Mouse (Mus musculus): ENCODE data around the gene Gm9732. TPM values are rescaled to one million over a fixed set of nuclear protein-coding genes. Genes with fewer than 3 reads are reported as not detected.
"Not testable (repeated sequence)": the region's sequence is repeated elsewhere in the genome, so short reads cannot be mapped to it uniquely, and the experiment has no call there.

Gene Gm9732
- total and polyA plus RNA-seq, 3 experiments, result 4.5 to 9.9 (median 4.6) TPM

GRCm38 (mm10) chr14:43277468-43277867, 2.6 kb downstream of the Gm9732 start:
- H3K9ac ChIP-seq (ENCODE audit: insufficient read depth, low read depth); DNase-seq (ENCODE audit: extremely low read depth); H3K79me2 ChIP-seq (replicated peaks; ENCODE audit: control insufficient read depth, extremely low read depth, insufficient read depth, poor library complexity, severe bottlenecking); H3K4me3 ChIP-seq (replicated peaks in 1 of 3; ENCODE audit: low read depth in 2 of 3, low read length in 2 of 3, poor library complexity in 1 of 3); H3K4me2 ChIP-seq (ENCODE audit: insufficient read depth, low read depth, poor library complexity, severe bottlenecking); H3K27me3 ChIP-seq (replicated peaks); H3K4me1 ChIP-seq (ENCODE audit: control insufficient read depth in 1 of 2, insufficient read depth in 2 of 2); H3K36me3 ChIP-seq (replicated peaks in 1 of 2; ENCODE audit: control insufficient read depth in 1 of 2, insufficient read depth in 1 of 2, low read length in 1 of 2); H3K27ac ChIP-seq (ENCODE audit: insufficient read depth, low read depth); in situ Hi-C loops (cut with MboI; ENCODE audit: low pct_ligation_motif_present, low pct_unique_long_range_greater_than_20kb, low sequenced_read_pairs); dilution Hi-C loops (cut with MboI; ENCODE audit: extremely low pct_ligation_motif_present, extremely low pct_unique_long_range_greater_than_20kb, low sequenced_read_pairs): not testable (repeated sequence)
- peaks cover 10% of the 10 kb centered on the region for H3K9me3 ChIP-seq (replicated peaks; ENCODE audit: low read length)

GRCm38 (mm10) chr14:43278146-43278545, 3.3 kb downstream of the Gm9732 start:
- H3K79me2 ChIP-seq (replicated peaks; ENCODE audit: control insufficient read depth, extremely low read depth, insufficient read depth, poor library complexity, severe bottlenecking); H3K9ac ChIP-seq (ENCODE audit: insufficient read depth, low read depth); H3K4me3 ChIP-seq (replicated peaks in 1 of 3; ENCODE audit: low read depth in 2 of 3, low read length in 2 of 3, poor library complexity in 1 of 3); H3K4me2 ChIP-seq (ENCODE audit: insufficient read depth, low read depth, poor library complexity, severe bottlenecking); H3K36me3 ChIP-seq (replicated peaks in 1 of 2; ENCODE audit: control insufficient read depth in 1 of 2, insufficient read depth in 1 of 2, low read length in 1 of 2); H3K27ac ChIP-seq (ENCODE audit: insufficient read depth, low read depth); DNase-seq (ENCODE audit: extremely low read depth); dilution Hi-C loops (cut with MboI; ENCODE audit: extremely low pct_ligation_motif_present, extremely low pct_unique_long_range_greater_than_20kb, low sequenced_read_pairs); H3K9me3 ChIP-seq (replicated peaks; ENCODE audit: low read length); H3K27me3 ChIP-seq (replicated peaks); H3K4me1 ChIP-seq (ENCODE audit: control insufficient read depth in 1 of 2, insufficient read depth in 2 of 2); in situ Hi-C loops (cut with MboI; ENCODE audit: low pct_ligation_motif_present, low pct_unique_long_range_greater_than_20kb, low sequenced_read_pairs): not testable (repeated sequence)

- dilution Hi-C loops (cut with MboI; ENCODE audit: extremely low pct_ligation_motif_present, extremely low pct_unique_long_range_greater_than_20kb, low sequenced_read_pairs); H3K9me3 ChIP-seq (replicated peaks; ENCODE audit: low read length); H3K4me2 ChIP-seq (ENCODE audit: insufficient read depth, low read depth, poor library complexity, severe bottlenecking); H3K27ac ChIP-seq (ENCODE audit: insufficient read depth, low read depth); H3K9ac ChIP-seq (ENCODE audit: insufficient read depth, low read depth); in situ Hi-C loops (cut with MboI; ENCODE audit: low pct_ligation_motif_present, low pct_unique_long_range_greater_than_20kb, low sequenced_read_pairs); DNase-seq (ENCODE audit: extremely low read depth); H3K36me3 ChIP-seq (replicated peaks in 1 of 2; ENCODE audit: control insufficient read depth in 1 of 2, insufficient read depth in 1 of 2, low read length in 1 of 2); H3K4me3 ChIP-seq (replicated peaks in 1 of 3; ENCODE audit: low read depth in 2 of 3, low read length in 2 of 3, poor library complexity in 1 of 3); H3K4me1 ChIP-seq (ENCODE audit: control insufficient read depth in 1 of 2, insufficient read depth in 2 of 2); H3K27me3 ChIP-seq (replicated peaks); H3K79me2 ChIP-seq (replicated peaks; ENCODE audit: control insufficient read depth, extremely low read depth, insufficient read depth, poor library complexity, severe bottlenecking): not testable (repeated sequence)
Observed at GRCm38 (mm10) chr14:43278681-43279080, 3.8 kb downstream of the Gm9732 start.

GRCm38 (mm10) chr14:43293503-43293902, 18.7 kb downstream of the Gm9732 start, which contains the start of gene Gm8127:
TSS of gene Gm8127 (minus strand) at chr14:43293832.
- DNase-seq (ENCODE audit: extremely low read depth); H3K27me3 ChIP-seq (replicated peaks); H3K4me1 ChIP-seq (ENCODE audit: control insufficient read depth in 1 of 2, insufficient read depth in 2 of 2); dilution Hi-C loops (cut with MboI; ENCODE audit: extremely low pct_ligation_motif_present, extremely low pct_unique_long_range_greater_than_20kb, low sequenced_read_pairs); H3K9me3 ChIP-seq (replicated peaks; ENCODE audit: low read length); in situ Hi-C loops (cut with MboI; ENCODE audit: low pct_ligation_motif_present, low pct_unique_long_range_greater_than_20kb, low sequenced_read_pairs); H3K4me3 ChIP-seq (replicated peaks in 1 of 3; ENCODE audit: low read depth in 2 of 3, low read length in 2 of 3, poor library complexity in 1 of 3); H3K27ac ChIP-seq (ENCODE audit: insufficient read depth, low read depth); H3K4me2 ChIP-seq (ENCODE audit: insufficient read depth, low read depth, poor library complexity, severe bottlenecking); H3K36me3 ChIP-seq (replicated peaks in 1 of 2; ENCODE audit: control insufficient read depth in 1 of 2, insufficient read depth in 1 of 2, low read length in 1 of 2); H3K9ac ChIP-seq (ENCODE audit: insufficient read depth, low read depth); H3K79me2 ChIP-seq (replicated peaks; ENCODE audit: control insufficient read depth, extremely low read depth, insufficient read depth, poor library complexity, severe bottlenecking): not testable (repeated sequence)

- dilution Hi-C loops (cut with MboI; ENCODE audit: extremely low pct_ligation_motif_present, extremely low pct_unique_long_range_greater_than_20kb, low sequenced_read_pairs); H3K9me3 ChIP-seq (replicated peaks; ENCODE audit: low read length); H3K9ac ChIP-seq (ENCODE audit: insufficient read depth, low read depth); DNase-seq (ENCODE audit: extremely low read depth); in situ Hi-C loops (cut with MboI; ENCODE audit: low pct_ligation_motif_present, low pct_unique_long_range_greater_than_20kb, low sequenced_read_pairs); H3K27ac ChIP-seq (ENCODE audit: insufficient read depth, low read depth); H3K79me2 ChIP-seq (replicated peaks; ENCODE audit: control insufficient read depth, extremely low read depth, insufficient read depth, poor library complexity, severe bottlenecking); H3K4me2 ChIP-seq (ENCODE audit: insufficient read depth, low read depth, poor library complexity, severe bottlenecking); H3K27me3 ChIP-seq (replicated peaks); H3K4me3 ChIP-seq (replicated peaks in 1 of 3; ENCODE audit: low read depth in 2 of 3, low read length in 2 of 3, poor library complexity in 1 of 3); H3K36me3 ChIP-seq (replicated peaks in 1 of 2; ENCODE audit: control insufficient read depth in 1 of 2, insufficient read depth in 1 of 2, low read length in 1 of 2); H3K4me1 ChIP-seq (ENCODE audit: control insufficient read depth in 1 of 2, insufficient read depth in 2 of 2): not testable (repeated sequence)
Observed at GRCm38 (mm10) chr14:43319516-43319915, 44.7 kb downstream of the Gm9732 start.

- DNase-seq (ENCODE audit: extremely low read depth); H3K4me3 ChIP-seq (replicated peaks in 1 of 3; ENCODE audit: low read depth in 2 of 3, low read length in 2 of 3, poor library complexity in 1 of 3); H3K9ac ChIP-seq (ENCODE audit: insufficient read depth, low read depth); in situ Hi-C loops (cut with MboI; ENCODE audit: low pct_ligation_motif_present, low pct_unique_long_range_greater_than_20kb, low sequenced_read_pairs); H3K4me2 ChIP-seq (ENCODE audit: insufficient read depth, low read depth, poor library complexity, severe bottlenecking); H3K4me1 ChIP-seq (ENCODE audit: control insufficient read depth in 1 of 2, insufficient read depth in 2 of 2); H3K9me3 ChIP-seq (replicated peaks; ENCODE audit: low read length); H3K27ac ChIP-seq (ENCODE audit: insufficient read depth, low read depth); H3K27me3 ChIP-seq (replicated peaks); dilution Hi-C loops (cut with MboI; ENCODE audit: extremely low pct_ligation_motif_present, extremely low pct_unique_long_range_greater_than_20kb, low sequenced_read_pairs); H3K79me2 ChIP-seq (replicated peaks; ENCODE audit: control insufficient read depth, extremely low read depth, insufficient read depth, poor library complexity, severe bottlenecking); H3K36me3 ChIP-seq (replicated peaks in 1 of 2; ENCODE audit: control insufficient read depth in 1 of 2, insufficient read depth in 1 of 2, low read length in 1 of 2): not testable (repeated sequence)
Observed at GRCm38 (mm10) chr14:43328603-43329002, 53.8 kb downstream of the Gm9732 start.
